Mouse (Mus musculus): ENCODE measurements around the gene Pdgfc. TPM values are rescaled to one million over a fixed set of nuclear protein-coding genes. Genes with fewer than 3 reads are reported as not detected.

The Pdgfc gene
- polyA plus RNA-seq, 1 experiment from 2014 or later = 3.3 TPM

- no peaks in the 10 kb centered on the region for H3K4me1 ChIP-seq (ENCODE audit: control insufficient read depth, insufficient read depth, low read length)
- no peak for ATAC-seq (ENCODE audit: low read depth)
- H3K9ac ChIP-seq (replicated peaks; ENCODE audit: low read depth, low read length) = no peak overlapping the region
- H3K9me3 ChIP-seq (ENCODE audit: control insufficient read depth, low read length) = no peaks in the 10 kb centered on the region
- no peaks in the 10 kb centered on the region for H3K36me3 ChIP-seq (ENCODE audit: control insufficient read depth, insufficient read depth, low read length)
- H3K4me3 ChIP-seq (ENCODE audit: low read depth, low read length) = no peak overlapping the region
- H3K27ac ChIP-seq (ENCODE audit: low read depth, low read length) = no peak overlapping the region
- no peak overlapping the region for H3K4me2 ChIP-seq (ENCODE audit: low read depth, low read length)
- no peaks in the 10 kb centered on the region for H3K27me3 ChIP-seq (ENCODE audit: control insufficient read depth, insufficient read depth, low read length)
Observed at GRCm38 (mm10) chr3:81160457-81161165, 124.4 kb downstream of the Pdgfc start.

GRCm38 (mm10) chr3:81162129-81162528, 125.9 kb downstream of the Pdgfc start:
- WGBS = 93% methylated on average over 4 of the region's 4 CpGs
- H3K4me1 ChIP-seq (ENCODE audit: control insufficient read depth, insufficient read depth, low read length) = no peaks in the 10 kb centered on the region
- H3K27me3 ChIP-seq (ENCODE audit: control insufficient read depth, insufficient read depth, low read length) = no peaks in the 10 kb centered on the region
- no peaks in the 10 kb centered on the region for H3K36me3 ChIP-seq (ENCODE audit: control insufficient read depth, insufficient read depth, low read length)
- H3K27ac ChIP-seq (ENCODE audit: low read depth, low read length) = no peak overlapping the region
- H3K9ac ChIP-seq (replicated peaks; ENCODE audit: low read depth, low read length) = no peak overlapping the region
- H3K9me3 ChIP-seq (ENCODE audit: control insufficient read depth, low read length) = no peaks in the 10 kb centered on the region
- H3K4me3 ChIP-seq (ENCODE audit: low read depth, low read length) = no peak overlapping the region
- no peak overlapping the region for H3K4me2 ChIP-seq (ENCODE audit: low read depth, low read length)
- ATAC-seq (ENCODE audit: low read depth) = no peak

GRCm38 (mm10) chr3:81164091-81164490, 127.9 kb downstream of the Pdgfc start:
- 93% methylated on average over 5 of the region's 5 CpGs for WGBS
- no peak for ATAC-seq (ENCODE audit: low read depth)
- Histone ChIP-seq H3K9ac (replicated peaks; ENCODE audit: low read depth, low read length) (no peak overlapping the region), H3K27ac (ENCODE audit: low read depth, low read length) (no peak overlapping the region), H3K27me3 (ENCODE audit: control insufficient read depth, insufficient read depth, low read length) (no peaks in the 10 kb centered on the region), H3K4me1 (ENCODE audit: control insufficient read depth, insufficient read depth, low read length) (no peaks in the 10 kb centered on the region), H3K36me3 (ENCODE audit: control insufficient read depth, insufficient read depth, low read length) (no peaks in the 10 kb centered on the region), H3K4me2 (ENCODE audit: low read depth, low read length) (no peak overlapping the region), H3K9me3 (ENCODE audit: control insufficient read depth, low read length) (no peaks in the 10 kb centered on the region), H3K4me3 (ENCODE audit: low read depth, low read length) (no peak overlapping the region)

GRCm38 (mm10) chr3:81170073-81170809, 134.0 kb downstream of the Pdgfc start:
- Histone ChIP-seq H3K9me3 (ENCODE audit: control insufficient read depth, low read length) (no peaks in the 10 kb centered on the region), H3K36me3 (ENCODE audit: control insufficient read depth, insufficient read depth, low read length) (no peaks in the 10 kb centered on the region), H3K27me3 (ENCODE audit: control insufficient read depth, insufficient read depth, low read length) (no peaks in the 10 kb centered on the region), H3K9ac (replicated peaks; ENCODE audit: low read depth, low read length) (no peak overlapping the region), H3K4me3 (ENCODE audit: low read depth, low read length) (no peak overlapping the region), H3K4me1 (ENCODE audit: control insufficient read depth, insufficient read depth, low read length) (no peaks in the 10 kb centered on the region), H3K27ac (ENCODE audit: low read depth, low read length) (no peak overlapping the region), H3K4me2 (ENCODE audit: low read depth, low read length) (no peak overlapping the region)
- 45% methylated on average over 4 of the region's 4 CpGs for WGBS
- no peak for ATAC-seq (ENCODE audit: low read depth)

- Histone ChIP-seq H3K27ac (ENCODE audit: low read depth, low read length) (no peak overlapping the region), H3K27me3 (ENCODE audit: control insufficient read depth, insufficient read depth, low read length) (no peaks in the 10 kb centered on the region), H3K4me2 (ENCODE audit: low read depth, low read length) (no peak overlapping the region), H3K9ac (replicated peaks; ENCODE audit: low read depth, low read length) (no peak overlapping the region), H3K9me3 (ENCODE audit: control insufficient read depth, low read length) (no peaks in the 10 kb centered on the region), H3K4me3 (ENCODE audit: low read depth, low read length) (no peak overlapping the region), H3K4me1 (ENCODE audit: control insufficient read depth, insufficient read depth, low read length) (no peaks in the 10 kb centered on the region), H3K36me3 (ENCODE audit: control insufficient read depth, insufficient read depth, low read length) (no peaks in the 10 kb centered on the region)
- 92% methylated on average over 3 of the region's 3 CpGs for WGBS
- ATAC-seq (ENCODE audit: low read depth) = no peak
Observed at GRCm38 (mm10) chr3:81174832-81175231, 138.6 kb downstream of the Pdgfc start.

- Histone ChIP-seq H3K4me2 (ENCODE audit: low read depth, low read length) (no peak overlapping the region), H3K4me3 (ENCODE audit: low read depth, low read length) (no peak overlapping the region), H3K36me3 (ENCODE audit: control insufficient read depth, insufficient read depth, low read length) (no peaks in the 10 kb centered on the region), H3K4me1 (ENCODE audit: control insufficient read depth, insufficient read depth, low read length) (no peaks in the 10 kb centered on the region), H3K9ac (replicated peaks; ENCODE audit: low read depth, low read length) (no peak overlapping the region), H3K27ac (ENCODE audit: low read depth, low read length) (no peak overlapping the region), H3K27me3 (ENCODE audit: control insufficient read depth, insufficient read depth, low read length) (no peaks in the 10 kb centered on the region), H3K9me3 (ENCODE audit: control insufficient read depth, low read length) (no peaks in the 10 kb centered on the region)
- ATAC-seq (ENCODE audit: low read depth) = no peak
- 94% methylated on average over 1 of the region's 1 CpGs for WGBS
Observed at GRCm38 (mm10) chr3:81181319-81182013, 145.2 kb downstream of the Pdgfc start.

- no peaks in the 10 kb centered on the region for H3K36me3 ChIP-seq (ENCODE audit: control insufficient read depth, insufficient read depth, low read length)
- no peaks in the 10 kb centered on the region for H3K9me3 ChIP-seq (ENCODE audit: control insufficient read depth, low read length)
- no peaks in the 10 kb centered on the region for H3K27me3 ChIP-seq (ENCODE audit: control insufficient read depth, insufficient read depth, low read length)
- 74% methylated on average over 2 of the region's 2 CpGs for WGBS
- ATAC-seq (ENCODE audit: low read depth) = no peak
- no peak overlapping the region for H3K4me3 ChIP-seq (ENCODE audit: low read depth, low read length)
- no peak overlapping the region for H3K9ac ChIP-seq (replicated peaks; ENCODE audit: low read depth, low read length)
- H3K4me1 ChIP-seq (ENCODE audit: control insufficient read depth, insufficient read depth, low read length) = no peaks in the 10 kb centered on the region
- no peak overlapping the region for H3K27ac ChIP-seq (ENCODE audit: low read depth, low read length)
- H3K4me2 ChIP-seq (ENCODE audit: low read depth, low read length) = no peak overlapping the region
Observed at GRCm38 (mm10) chr3:81196937-81197336, 160.7 kb downstream of the Pdgfc start.

- 88% methylated on average over 4 of the region's 4 CpGs for WGBS
- no peaks in the 10 kb centered on the region for H3K36me3 ChIP-seq (ENCODE audit: control insufficient read depth, insufficient read depth, low read length)
- ATAC-seq (ENCODE audit: low read depth) = no peak
Observed at GRCm38 (mm10) chr3:81197644-81198043, 161.4 kb downstream of the Pdgfc start.

GRCm38 (mm10) chr3:81200647-81201046, 164.4 kb downstream of the Pdgfc start:
- H3K4me2 ChIP-seq (ENCODE audit: low read depth, low read length) = no peak overlapping the region
- ATAC-seq (ENCODE audit: low read depth) = no peak
- H3K9ac ChIP-seq (replicated peaks; ENCODE audit: low read depth, low read length) = no peak overlapping the region
- H3K4me3 ChIP-seq (ENCODE audit: low read depth, low read length) = no peak overlapping the region
- no peaks in the 10 kb centered on the region for H3K36me3 ChIP-seq (ENCODE audit: control insufficient read depth, insufficient read depth, low read length)
- H3K9me3 ChIP-seq (ENCODE audit: control insufficient read depth, low read length) = no peaks in the 10 kb centered on the region
- H3K27me3 ChIP-seq (ENCODE audit: control insufficient read depth, insufficient read depth, low read length) = no peaks in the 10 kb centered on the region
- no peaks in the 10 kb centered on the region for H3K4me1 ChIP-seq (ENCODE audit: control insufficient read depth, insufficient read depth, low read length)
- H3K27ac ChIP-seq (ENCODE audit: low read depth, low read length) = no peak overlapping the region
- 77% methylated on average over 8 of the region's 8 CpGs for WGBS

More at GRCm38 (mm10) chr3:81197644-81198043, 161.4 kb downstream of the Pdgfc start:
- Histone ChIP-seq H3K9ac (replicated peaks; ENCODE audit: low read depth, low read length) (no peak overlapping the region), H3K27me3 (ENCODE audit: control insufficient read depth, insufficient read depth, low read length) (no peaks in the 10 kb centered on the region), H3K9me3 (ENCODE audit: control insufficient read depth, low read length) (no peaks in the 10 kb centered on the region), H3K4me2 (ENCODE audit: low read depth, low read length) (no peak overlapping the region), H3K4me3 (ENCODE audit: low read depth, low read length) (no peak overlapping the region), H3K27ac (ENCODE audit: low read depth, low read length) (no peak overlapping the region), H3K4me1 (ENCODE audit: control insufficient read depth, insufficient read depth, low read length) (no peaks in the 10 kb centered on the region)
